Mouse (Mus musculus) liver, postnatal 0 days (tissue): Measurements from ENCODE around the gene Tulp2.

ENCODE experiments used
- CTCF ChIP-seq: sonication (generic); IDR thresholded peaks from 2 replicates; pipeline ENCODE4 v1.5.1; 2016; ENCODE audit warnings: antibody characterized with exemption, low read depth
- EP300 ChIP-seq: IDR thresholded peaks from 2 replicates; pipeline ENCODE4 v1.6.1; 2016; ENCODE audit warnings: antibody characterized with exemption, low read depth, mild to moderate bottlenecking

GRCm38 (mm10) chr7:45535676-45536075, 54.0 kb downstream of the Tulp2 start:
- TF ChIP-seq CTCF (0 out of 2 replicates have a peak, but pooled peaks have one; percentile 24), EP300 (no peak)
